Mouse (Mus musculus) limb, embryonic 11.5 days (tissue): Measurements from ENCODE around the gene Frk. TPM values are rescaled to one million over a fixed set of nuclear protein-coding genes. Genes with fewer than 3 reads are reported as not detected.

Experiments used
- ATAC-seq: fragments of 200-750 bp; cut with Nextera tagmentation; 2 replicates; pipeline ENCODE4 v1.8.0; 2017; ENCODE audit warnings: low read depth; ENCODE audit not compliant: insufficient number of reproducible peaks, low FRiP score, low TSS enrichment
- DNase-seq: peaks from one replicate; pipeline ENCODE4 v3.0.0-alpha.2; 2015; ENCODE audit warnings: low spot score
- H3K27ac ChIP-seq: fragments of 300-500 bp; sonication (generic); replicated peaks from 2 replicates; pipeline ENCODE4 v1.5.1; 2014; ENCODE audit warnings: low read depth, mild to moderate bottlenecking, low read length
- H3K27me3 ChIP-seq: fragments of 300-500 bp; sonication (generic); 2 replicates; pipeline ENCODE4 v1.6.1; 2014; ENCODE audit warnings: mild to moderate bottlenecking, low read length, mixed read lengths; ENCODE audit not compliant: control insufficient read depth, insufficient read depth
- H3K36me3 ChIP-seq: fragments of 300-500 bp; sonication (generic); 2 replicates; pipeline ENCODE4 v1.6.1; 2014; ENCODE audit warnings: mild to moderate bottlenecking, low read length, moderate library complexity, mixed read lengths; ENCODE audit not compliant: control insufficient read depth, insufficient read depth
- H3K4me1 ChIP-seq: fragments of 300-500 bp; sonication (generic); 2 replicates; pipeline ENCODE4 v1.6.1; 2014; ENCODE audit warnings: low read length, mixed read lengths; ENCODE audit not compliant: control insufficient read depth, insufficient read depth
- H3K4me2 ChIP-seq: fragments of 300-500 bp; sonication (generic); 2 replicates; pipeline ENCODE4 v1.6.1; 2014; ENCODE audit warnings: low read depth, mild to moderate bottlenecking, moderate library complexity; ENCODE audit not compliant: severe bottlenecking
- H3K4me3 ChIP-seq: fragments of 300-500 bp; sonication (generic); 2 replicates; pipeline ENCODE4 v1.5.1; 2014; ENCODE audit warnings: low read depth, low read length
- H3K9ac ChIP-seq: fragments of 300-500 bp; sonication (generic); 2 replicates; pipeline ENCODE4 v1.6.1; 2014; ENCODE audit warnings: mild to moderate bottlenecking, low read length
- H3K9me3 ChIP-seq: fragments of 300-500 bp; sonication (generic); 2 replicates; pipeline ENCODE4 v1.6.1; 2016; ENCODE audit warnings: low read length; ENCODE audit not compliant: control insufficient read depth
- WGBS: fragments of 180-500 bp; shearing (Covaris S2); extraction: QIAGEN DNeasy Blood & Tissue Kit; methylation state at CpG from one replicate; pipeline ENCODE4 v1.1.7; 2014; 5-methylcytosine and 5-hydroxymethylcytosine counted together
- polyA plus RNA-seq: library from polyadenylated mRNA; unstranded; fragments of >200 nt; fragmentation: Nextera tagmentation; extraction: Ambion mirVana; gene quantifications from 2 replicates; pipeline ENCODE4 v1.2.1, GENCODE M21; 2014

The Frk gene
- polyA plus RNA-seq, 1 experiment from 2014 or later = 5.3 TPM

DNA sequence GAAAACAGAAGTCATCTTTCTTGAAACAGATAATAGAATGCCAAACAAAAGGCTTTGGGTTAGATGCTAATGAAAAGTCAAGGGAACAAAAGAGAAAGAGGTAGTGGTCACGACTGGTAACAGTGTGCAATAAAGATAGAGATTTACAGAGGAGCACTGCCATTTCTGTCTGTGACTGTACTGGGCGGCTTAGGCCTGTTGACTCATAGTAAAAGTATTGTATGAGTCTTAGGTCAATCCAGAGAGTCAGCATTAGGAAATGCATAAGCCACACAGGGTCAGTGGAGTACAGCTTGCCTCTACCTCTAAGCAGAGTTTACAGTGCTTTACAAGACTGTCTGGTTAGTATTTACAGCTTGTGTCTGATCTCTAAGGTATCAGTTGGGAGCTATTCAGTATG is 24.6 kb downstream of the Frk start:
- WGBS = 82% methylated on average over 2 of the region's 2 CpGs
- no peak for ATAC-seq
- no peak overlapping the region for H3K9ac ChIP-seq

GRCm38 (mm10) chr10:34508593-34508992 is 25.4 kb downstream of the Frk start:
- Histone ChIP-seq H3K4me3 (no peak overlapping the region), H3K9me3 (no peaks in the 10 kb centered on the region), H3K27me3 (no peaks in the 10 kb centered on the region), H3K4me2 (no peak overlapping the region), H3K36me3 (no peaks in the 10 kb centered on the region), H3K27ac (no peak overlapping the region), H3K4me1 (no peaks in the 10 kb centered on the region), H3K9ac (no peak overlapping the region)
- 65% methylated on average over 1 of the region's 1 CpGs for WGBS
- ATAC-seq = no peak
- no peak for DNase-seq

More for the DNA sequence above, 24.6 kb downstream of the Frk start:
- Histone ChIP-seq H3K4me3 (no peak overlapping the region), H3K4me1 (no peaks in the 10 kb centered on the region), H3K9me3 (no peaks in the 10 kb centered on the region), H3K27ac (no peak overlapping the region), H3K4me2 (no peak overlapping the region), H3K27me3 (no peaks in the 10 kb centered on the region), H3K36me3 (no peaks in the 10 kb centered on the region)
- no peak for DNase-seq

GRCm38 (mm10) chr10:34509256-34509655 is 26.1 kb downstream of the Frk start:
- H3K9me3 ChIP-seq = no peaks in the 10 kb centered on the region
- no peak overlapping the region for H3K4me3 ChIP-seq
- 91% methylated on average over 2 of the region's 2 CpGs for WGBS
- no peak overlapping the region for H3K4me2 ChIP-seq
- no peaks in the 10 kb centered on the region for H3K36me3 ChIP-seq
- H3K9ac ChIP-seq = no peak overlapping the region
- H3K27ac ChIP-seq = no peak overlapping the region
- DNase-seq (no peak), ATAC-seq (no peak)
- H3K27me3 ChIP-seq = no peaks in the 10 kb centered on the region
- H3K4me1 ChIP-seq = no peaks in the 10 kb centered on the region

GRCm38 (mm10) chr10:34511192-34511591 is 28.0 kb downstream of the Frk start:
- Histone ChIP-seq H3K9me3 (no peaks in the 10 kb centered on the region), H3K27me3 (no peaks in the 10 kb centered on the region), H3K36me3 (no peaks in the 10 kb centered on the region), H3K4me3 (no peak overlapping the region), H3K4me2 (no peak overlapping the region), H3K27ac (no peak overlapping the region), H3K4me1 (no peaks in the 10 kb centered on the region), H3K9ac (no peak overlapping the region)
- DNase-seq = no peak
- 90% methylated on average over 3 of the region's 3 CpGs for WGBS
- no peak for ATAC-seq

DNA sequence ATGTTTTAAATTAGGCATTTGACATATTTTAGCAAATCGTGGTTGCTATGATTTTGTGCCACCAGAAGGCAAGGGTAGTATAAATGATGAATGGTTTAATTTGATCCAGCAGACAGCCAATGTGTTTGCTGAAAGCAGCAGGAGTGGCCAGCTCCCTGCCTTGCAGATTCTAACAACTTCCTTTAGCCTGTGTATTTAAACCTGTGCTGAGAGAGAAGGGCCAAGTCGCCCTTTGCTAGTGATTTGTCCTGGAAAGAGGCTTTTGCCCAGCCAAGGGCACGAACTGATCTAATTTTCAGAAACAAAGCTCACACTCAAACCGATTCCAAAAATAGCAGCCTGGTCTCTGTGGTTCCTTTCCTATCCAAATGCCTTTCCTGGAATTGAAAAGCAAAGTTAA is 29.4 kb downstream of the Frk start:
- 22% methylated on average over 4 of the region's 4 CpGs for WGBS

GRCm38 (mm10) chr10:34525598-34525997 is 42.4 kb downstream of the Frk start:
- H3K27me3 ChIP-seq = no peaks in the 10 kb centered on the region
- no peak overlapping the region for H3K4me3 ChIP-seq
- H3K9me3 ChIP-seq = no peaks in the 10 kb centered on the region
- ATAC-seq (no peak), DNase-seq (no peak)
- H3K36me3 ChIP-seq = no peaks in the 10 kb centered on the region
- 79% methylated on average over 1 of the region's 1 CpGs for WGBS
- H3K4me2 ChIP-seq = no peak overlapping the region
- H3K9ac ChIP-seq = no peak overlapping the region
- H3K27ac ChIP-seq = no peak overlapping the region
- no peaks in the 10 kb centered on the region for H3K4me1 ChIP-seq

More for the DNA sequence above, 29.4 kb downstream of the Frk start:
- 0 out of 2 replicates have a peak, but pooled peaks have one; percentile 44 for ATAC-seq
- Histone ChIP-seq H3K27me3 (no peaks in the 10 kb centered on the region), H3K4me2 (no peak overlapping the region), H3K9ac (no peak overlapping the region), H3K36me3 (no peaks in the 10 kb centered on the region), H3K4me3 (no peak overlapping the region), H3K9me3 (no peaks in the 10 kb centered on the region), H3K27ac (no peak overlapping the region), H3K4me1 (no peaks in the 10 kb centered on the region)
- DNase-seq = peak; percentile 45

DNA sequence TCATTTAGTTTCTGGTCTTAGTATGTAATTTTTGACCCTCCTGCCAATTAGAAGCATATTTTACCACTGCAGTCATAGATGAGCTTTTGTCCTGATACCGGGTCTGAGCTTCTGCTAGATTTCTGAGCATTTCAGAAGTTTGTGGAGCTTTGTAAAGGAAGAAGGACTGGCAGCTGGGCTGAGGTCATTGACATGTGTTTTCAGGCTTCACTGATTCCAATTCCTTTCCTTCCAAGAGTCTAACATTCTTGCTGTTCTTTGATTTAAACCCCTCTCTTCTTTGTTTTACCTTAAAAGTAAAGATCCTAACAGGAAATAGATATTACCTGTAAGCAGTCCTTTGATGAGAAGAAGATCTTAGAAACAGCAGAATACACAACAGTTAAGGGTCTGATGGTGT is 48.6 kb downstream of the Frk start:
- 74% methylated on average over 1 of the region's 1 CpGs for WGBS
- no peaks in the 10 kb centered on the region for H3K27me3 ChIP-seq
- H3K9ac ChIP-seq = no peak overlapping the region
- H3K4me1 ChIP-seq = no peaks in the 10 kb centered on the region
- H3K36me3 ChIP-seq = no peaks in the 10 kb centered on the region
- no peaks in the 10 kb centered on the region for H3K9me3 ChIP-seq
- H3K4me2 ChIP-seq = no peak overlapping the region
- H3K4me3 ChIP-seq = no peak overlapping the region
- ATAC-seq (no peak), DNase-seq (no peak)
- no peak overlapping the region for H3K27ac ChIP-seq

GRCm38 (mm10) chr10:34532507-34532906 is 49.3 kb downstream of the Frk start:
- Histone ChIP-seq H3K36me3 (no peaks in the 10 kb centered on the region), H3K27ac (no peak overlapping the region), H3K4me2 (no peak overlapping the region), H3K4me3 (no peak overlapping the region), H3K27me3 (no peaks in the 10 kb centered on the region), H3K9ac (no peak overlapping the region), H3K9me3 (no peaks in the 10 kb centered on the region), H3K4me1 (no peaks in the 10 kb centered on the region)
- 89% methylated on average over 1 of the region's 1 CpGs for WGBS
- ATAC-seq (no peak), DNase-seq (no peak)

DNA sequence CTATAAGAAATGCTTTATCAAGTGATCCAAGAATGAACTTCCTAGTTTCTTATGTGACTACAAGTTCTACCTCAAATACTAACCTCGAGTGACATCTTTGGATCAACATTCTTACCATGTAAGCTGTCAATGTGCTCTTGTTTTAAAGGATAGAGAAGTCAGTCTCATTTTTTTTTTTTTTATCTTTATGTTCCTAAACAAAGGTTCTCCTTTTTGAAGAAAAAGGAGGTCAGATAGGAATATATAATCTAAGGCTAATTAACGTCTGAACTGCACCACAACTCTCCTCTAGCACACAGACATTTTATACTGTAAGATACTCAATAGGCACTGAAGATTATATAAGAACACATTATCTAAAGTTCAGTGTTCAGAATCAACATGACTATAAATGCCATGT is 57.5 kb downstream of the Frk start:
- H3K36me3 ChIP-seq = no peaks in the 10 kb centered on the region
- 83% methylated on average over 2 of the region's 2 CpGs for WGBS
- no peak for ATAC-seq

More for the DNA sequence above, 57.5 kb downstream of the Frk start:
- no peak for DNase-seq
- no peaks in the 10 kb centered on the region for H3K4me1 ChIP-seq
- no peaks in the 10 kb centered on the region for H3K9me3 ChIP-seq
- H3K4me3 ChIP-seq = no peak overlapping the region
- H3K27ac ChIP-seq = no peak overlapping the region
- H3K9ac ChIP-seq = no peak overlapping the region
- H3K27me3 ChIP-seq = no peaks in the 10 kb centered on the region
- H3K4me2 ChIP-seq = no peak overlapping the region
